Mouse (Mus musculus) midbrain, embryonic 14.5 days (tissue): ENCODE results near the gene Mrps34. TPM values are rescaled to one million over a fixed set of nuclear protein-coding genes. Genes with fewer than 3 reads are reported as not detected.

Source experiments
- ATAC-seq: fragments of 200-750 bp; cut with Nextera tagmentation; 2 replicates; pipeline ENCODE4 v1.8.0; 2017; ENCODE audit warnings: moderate number of reproducible peaks, moderate library complexity; ENCODE audit not compliant: low FRiP score, low TSS enrichment
- DNase-seq: peaks from one replicate; pipeline ENCODE4 v3.0.0-alpha.2; 2015
- H3K27ac ChIP-seq: fragments of 300-500 bp; sonication (generic); replicated peaks from 2 replicates; pipeline ENCODE4 v1.5.1; 2014; ENCODE audit warnings: mild to moderate bottlenecking, low read depth, low read length, moderate library complexity
- H3K27me3 ChIP-seq: fragments of 300-500 bp; sonication (generic); 2 replicates; pipeline ENCODE4 v1.6.1; 2014; ENCODE audit warnings: low read length, control low read depth, mixed read lengths; ENCODE audit not compliant: control insufficient read depth, insufficient read depth
- H3K36me3 ChIP-seq: fragments of 300-500 bp; sonication (generic); 2 replicates; pipeline ENCODE4 v1.6.1; 2014; ENCODE audit warnings: low read length, control low read depth; ENCODE audit not compliant: control insufficient read depth, insufficient read depth
- H3K4me1 ChIP-seq: fragments of 300-500 bp; sonication (generic); 2 replicates; pipeline ENCODE4 v1.6.1; 2014; ENCODE audit warnings: mild to moderate bottlenecking, antibody characterized with exemption, low read length, control low read depth; ENCODE audit not compliant: control insufficient read depth, insufficient read depth
- H3K4me2 ChIP-seq: fragments of 300-500 bp; sonication (generic); 2 replicates; pipeline ENCODE4 v1.6.1; 2014; ENCODE audit warnings: mild to moderate bottlenecking, low read length, moderate library complexity
- H3K4me3 ChIP-seq: fragments of 300-500 bp; sonication (generic); replicated peaks from 2 replicates; pipeline ENCODE4 v1.5.1; 2014; ENCODE audit warnings: low read depth, low read length
- H3K9ac ChIP-seq: fragments of 300-500 bp; sonication (generic); replicated peaks from 2 replicates; pipeline ENCODE4 v1.6.1; 2014; ENCODE audit warnings: mild to moderate bottlenecking, low read length, moderate library complexity
- H3K9me3 ChIP-seq: fragments of 300-500 bp; sonication (generic); 2 replicates; pipeline ENCODE4 v1.6.1; 2016; ENCODE audit warnings: low read length, control low read depth, mixed read lengths; ENCODE audit not compliant: control insufficient read depth
- WGBS: fragments of 180-500 bp; shearing (Covaris S2); extraction: QIAGEN DNeasy Blood & Tissue Kit; methylation state at CpG from one replicate; pipeline ENCODE4 v1.1.7; 2014; 5-methylcytosine and 5-hydroxymethylcytosine counted together
- polyA plus RNA-seq: library from polyadenylated mRNA; unstranded; fragments of >200 nt; fragmentation: Nextera tagmentation; extraction: Ambion mirVana; gene quantifications from 2 replicates; pipeline ENCODE4 v1.2.1, GENCODE M21; 2014

Mrps34 gene
- polyA plus RNA-seq, 1 experiment from 2014 or later, result 74.7 TPM

- peak; percentile 29; the same call in 1 of the 2 replicates for ATAC-seq
Observed at GRCm38 (mm10) chr17:24886932-24887271, 8.0 kb upstream of the Mrps34 start.

GRCm38 (mm10) chr17:24887291-24888080 is 7.4 kb upstream of the Mrps34 start:
- Histone ChIP-seq H3K4me2 (peak overlapping the region; percentile 80), H3K27me3 (no peaks in the 10 kb centered on the region), H3K4me1 (peaks cover 19% of the 10 kb centered on the region), H3K27ac (no peak overlapping the region), H3K4me3 (peak overlapping the region; percentile 88), H3K36me3 (peaks cover 57% of the 10 kb centered on the region), H3K9me3 (no peaks in the 10 kb centered on the region), H3K9ac (peak overlapping the region; percentile 80)
- 70% methylated on average over 18 of the region's 18 CpGs for WGBS
- ATAC-seq (no peak), DNase-seq (no peak)

More at GRCm38 (mm10) chr17:24886932-24887271, 8.0 kb upstream of the Mrps34 start:
- H3K27me3 ChIP-seq, result no peaks in the 10 kb centered on the region
- peak overlapping the region; percentile 80 for H3K4me2 ChIP-seq
- no peak for DNase-seq
- H3K4me1 ChIP-seq, result peaks cover 19% of the 10 kb centered on the region
- peak overlapping the region; percentile 88 for H3K4me3 ChIP-seq
- H3K9ac ChIP-seq, result peak overlapping the region; percentile 80
- H3K36me3 ChIP-seq, result peaks cover 56% of the 10 kb centered on the region
- 1% methylated on average over 18 of the region's 18 CpGs for WGBS
- H3K27ac ChIP-seq, result peak overlapping the region; percentile 70
- H3K9me3 ChIP-seq, result no peaks in the 10 kb centered on the region

DNA sequence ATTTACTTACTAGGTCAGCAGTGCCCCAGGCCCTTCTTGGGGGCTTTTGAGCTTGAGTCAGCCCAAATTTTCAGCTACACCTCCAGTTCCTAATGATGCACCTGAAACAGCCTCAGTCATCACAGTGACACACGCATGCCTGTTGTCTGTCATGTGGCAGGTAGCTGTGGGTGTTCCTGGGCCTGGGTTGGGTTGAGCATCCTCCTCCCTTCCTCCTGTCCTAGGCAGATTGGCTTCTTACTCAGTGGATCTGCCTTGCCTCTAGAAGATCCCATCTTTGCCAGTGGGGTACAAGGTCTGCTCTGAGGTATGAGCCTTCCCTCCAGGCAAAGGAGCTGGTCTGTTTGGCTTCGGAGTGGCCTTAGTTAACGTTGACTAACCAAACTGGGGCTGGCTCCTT is 6.1 kb upstream of the Mrps34 start:
- H3K27me3 ChIP-seq, result no peaks in the 10 kb centered on the region
- DNase-seq (no peak), ATAC-seq (no peak)
- H3K4me3 ChIP-seq, result no peak overlapping the region
- H3K9me3 ChIP-seq, result no peaks in the 10 kb centered on the region
- H3K36me3 ChIP-seq, result peaks cover 57% of the 10 kb centered on the region
- H3K27ac ChIP-seq, result no peak overlapping the region
- no peak overlapping the region for H3K9ac ChIP-seq
- WGBS, result 92% methylated on average over 3 of the region's 3 CpGs
- H3K4me1 ChIP-seq, result peaks cover 20% of the 10 kb centered on the region
- no peak overlapping the region for H3K4me2 ChIP-seq

DNA sequence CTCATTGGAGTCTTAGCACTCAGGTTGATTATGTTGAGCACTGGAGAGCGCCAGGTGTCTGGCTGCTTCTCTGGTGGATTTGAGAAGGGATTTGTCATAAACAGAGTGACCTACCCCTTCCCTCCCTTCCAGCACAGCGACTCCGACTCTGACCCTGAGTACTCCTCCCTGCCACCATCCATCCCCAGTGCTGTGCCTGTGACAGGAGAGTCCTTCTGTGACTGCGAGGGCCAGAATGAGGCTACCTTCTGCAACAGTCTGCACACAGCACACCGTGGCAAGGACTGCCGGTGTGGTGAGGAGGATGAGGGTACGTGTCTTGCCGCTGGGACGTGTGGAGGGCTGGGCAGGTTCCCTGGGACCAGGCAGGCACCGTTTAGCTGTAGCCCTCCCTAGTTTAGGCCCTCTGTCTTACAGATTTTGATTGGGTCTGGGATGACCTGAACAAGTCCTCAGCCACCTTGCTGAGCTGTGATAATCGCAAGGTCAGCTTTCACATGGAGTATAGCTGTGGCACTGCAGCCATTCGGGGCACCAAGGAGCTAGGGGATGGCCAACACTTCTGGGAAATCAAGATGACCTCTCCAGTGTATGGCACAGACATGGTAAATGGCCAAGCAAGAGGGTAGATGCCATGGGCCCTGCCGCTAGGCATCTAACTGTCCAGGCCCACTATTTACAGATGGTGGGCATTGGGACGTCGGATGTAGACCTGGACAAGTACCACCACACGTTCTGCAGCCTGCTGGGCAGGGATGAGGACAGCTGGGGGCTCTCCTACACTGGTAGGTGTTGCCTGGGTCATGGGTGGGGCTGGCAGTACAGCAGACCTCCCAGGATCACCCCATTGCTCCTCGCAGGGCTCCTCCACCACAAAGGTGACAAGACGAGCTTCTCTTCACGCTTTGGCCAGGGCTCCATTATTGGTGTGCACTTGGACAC is 4.5 kb upstream of the Mrps34 start:
- Histone ChIP-seq H3K4me2 (no peak overlapping the region), H3K4me1 (peaks cover 24% of the 10 kb centered on the region), H3K9ac (no peak overlapping the region), H3K27me3 (no peaks in the 10 kb centered on the region), H3K4me3 (no peak overlapping the region), H3K36me3 (peaks cover 57% of the 10 kb centered on the region), H3K27ac (no peak overlapping the region), H3K9me3 (no peaks in the 10 kb centered on the region)
- 87% methylated on average over 19 of the region's 19 CpGs for WGBS
- ATAC-seq (no peak), DNase-seq (no peak)

- Histone ChIP-seq H3K27ac (no peak overlapping the region), H3K4me1 (peaks cover 29% of the 10 kb centered on the region), H3K27me3 (no peaks in the 10 kb centered on the region), H3K4me3 (no peak overlapping the region), H3K36me3 (peaks cover 57% of the 10 kb centered on the region), H3K9ac (no peak overlapping the region), H3K9me3 (no peaks in the 10 kb centered on the region), H3K4me2 (no peak overlapping the region)
- 89% methylated on average over 13 of the region's 13 CpGs for WGBS
- no peak for DNase-seq
- no peak for ATAC-seq
Observed at GRCm38 (mm10) chr17:24891321-24891720, 3.6 kb upstream of the Mrps34 start.

DNA sequence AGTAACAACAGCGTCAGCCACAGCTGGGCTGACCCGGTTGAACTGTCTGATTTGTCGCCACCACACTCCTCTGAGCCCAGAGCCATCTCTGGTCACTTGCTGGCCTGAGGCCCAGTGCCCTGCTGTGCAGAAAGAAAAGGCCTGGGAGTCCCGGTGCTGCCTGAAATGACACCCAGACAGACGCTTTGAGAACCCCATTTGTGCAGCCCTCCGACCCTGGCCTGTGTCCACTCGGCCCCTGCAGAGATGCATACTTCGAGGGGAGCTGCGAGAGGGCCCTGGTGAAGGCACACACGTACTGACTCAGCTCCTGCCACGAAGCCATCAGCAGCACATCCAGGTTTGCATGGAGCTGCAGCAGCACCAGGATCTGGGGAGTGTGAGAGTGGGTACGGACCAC is 2.1 kb upstream of the Mrps34 start:
- Histone ChIP-seq H3K36me3 (peaks cover 65% of the 10 kb centered on the region), H3K4me3 (no peak overlapping the region), H3K4me1 (peaks cover 34% of the 10 kb centered on the region), H3K4me2 (no peak overlapping the region), H3K27me3 (no peaks in the 10 kb centered on the region), H3K9ac (no peak overlapping the region), H3K9me3 (no peaks in the 10 kb centered on the region), H3K27ac (no peak overlapping the region)
- 88% methylated on average over 12 of the region's 12 CpGs for whole genome bisulfite sequencing
- ATAC-seq (no peak), DNase-seq (no peak)

GRCm38 (mm10) chr17:24893276-24893675 is 1.6 kb upstream of the Mrps34 start:
- no peaks in the 10 kb centered on the region for H3K9me3 ChIP-seq
- 96% methylated on average over 2 of the region's 2 CpGs for WGBS
- H3K9ac ChIP-seq, result no peak overlapping the region
- H3K27ac ChIP-seq, result no peak overlapping the region
- ATAC-seq (no peak), DNase-seq (no peak)
- no peak overlapping the region for H3K4me2 ChIP-seq
- peaks cover 70% of the 10 kb centered on the region for H3K36me3 ChIP-seq
- H3K4me1 ChIP-seq, result peaks cover 31% of the 10 kb centered on the region
- 0 out of 2 replicates have a peak overlapping the region, but pooled peaks have one; percentile 2 for H3K4me3 ChIP-seq
- H3K27me3 ChIP-seq, result no peaks in the 10 kb centered on the region

- Histone ChIP-seq H3K9ac (peak overlapping the region; percentile 82), H3K36me3 (peaks cover 71% of the 10 kb centered on the region), H3K27me3 (no peaks in the 10 kb centered on the region), H3K9me3 (no peaks in the 10 kb centered on the region), H3K27ac (peak overlapping the region; percentile 83), H3K4me1 (peaks cover 31% of the 10 kb centered on the region), H3K4me2 (peak overlapping the region; percentile 100), H3K4me3 (peak overlapping the region; percentile 83)
- WGBS, result 11% methylated on average over 31 of the region's 31 CpGs
- no peak; the same call in 1 of the 2 replicates for ATAC-seq
- peak; percentile 37 for DNase-seq
Observed at GRCm38 (mm10) chr17:24894061-24894994, 588 bp upstream of the Mrps34 start.
